Mouse (Mus musculus) kidney, adult 2 months (tissue): ENCODE measurements around the gene Zfp14. TPM values are rescaled to one million over a fixed set of nuclear protein-coding genes. Genes with fewer than 3 reads are reported as not detected.

Experiments used
- DNase-seq: peaks from one replicate; pipeline ENCODE4 v3.0.0; 2021
- H3K27ac ChIP-seq: fragments of 200-500 bp; 2 replicates; pipeline ENCODE4 v1.5.1; 2012; ENCODE audit warnings: low read depth, low read length, control low read depth, inconsistent platforms; ENCODE audit not compliant: insufficient read depth
- H3K27me3 ChIP-seq: fragments of 200-500 bp; replicated peaks from 2 replicates; pipeline ENCODE4 v1.6.1; 2012; ENCODE audit warnings: mild to moderate bottlenecking, moderate library complexity, low read length, inconsistent platforms; ENCODE audit not compliant: control insufficient read depth, insufficient read depth
- H3K36me3 ChIP-seq: fragments of 200-500 bp; 2 replicates; pipeline ENCODE4 v1.6.1; 2012; ENCODE audit warnings: mild to moderate bottlenecking, moderate library complexity, low read length, inconsistent platforms; ENCODE audit not compliant: control insufficient read depth, insufficient read depth
- H3K4me1 ChIP-seq: fragments of 200-500 bp; 2 replicates; pipeline ENCODE4 v1.6.1; 2011; ENCODE audit warnings: low read length; ENCODE audit not compliant: control insufficient read depth, insufficient read depth
- H3K4me3 ChIP-seq: fragments of 200-500 bp; 2 replicates; pipeline ENCODE4 v1.5.1; 2011; ENCODE audit warnings: mild to moderate bottlenecking, low read depth, low read length, control low read depth; ENCODE audit not compliant: insufficient read depth
- CTCF ChIP-seq: fragments of 200-500 bp; conservative IDR thresholded peaks from 2 replicates; pipeline ENCODE4 v1.5.1; 2011; ENCODE audit warnings: low read depth, mild to moderate bottlenecking, control low read depth, low read length, moderate library complexity, mixed read lengths; ENCODE audit not compliant: insufficient read depth, insufficient read length
- POLR2A ChIP-seq: fragments of 200-500 bp; IDR thresholded peaks from one replicate; pipeline ENCODE4 v1.6.1; 2011; ENCODE audit warnings: low read depth, low read length, control low read depth
- WGBS: fragments of 180-500 bp; shearing (Covaris S2); methylation state at CpG from one replicate; pipeline ENCODE4 v1.1.7; 2018; 5-methylcytosine and 5-hydroxymethylcytosine counted together
- polyA plus RNA-seq: library from polyadenylated mRNA; depleted of rRNA; stranded (reverse); fragments of >200 nt; gene quantifications from 2 replicates; pipeline ENCODE4 v1.2.3, GENCODE M21; 2012; rRNA removed

Zfp14 gene
- 1.7 and 1.9 TPM in 2 replicates for polyA plus RNA-seq

- WGBS: under 1% methylated on average over 40 of the region's 40 CpGs
- Histone ChIP-seq H3K27me3 (no peaks in the 10 kb centered on the region), H3K4me1 (no peaks in the 10 kb centered on the region), H3K4me3 (peak within 1 kb of the TSS; percentile 81), H3K27ac (no peak within 1 kb of the TSS), H3K36me3 (no peaks in the 10 kb centered on the region)
- TF ChIP-seq CTCF (no peak), POLR2A (no peak)
- DNase-seq: peak; percentile 92
Observed at GRCm38 (mm10) chr7:30050882-30051548, at the start of gene Zfp14. Gene Zfp14 (minus strand): TSS chr7:30051380.

- Histone ChIP-seq H3K27ac (no peak overlapping the region), H3K4me1 (peaks cover 1% of the 10 kb centered on the region; the same call in 1 of the 2 replicates), H3K36me3 (peaks cover 11% of the 10 kb centered on the region), H3K27me3 (no peaks in the 10 kb centered on the region), H3K4me3 (no peak overlapping the region)
- DNase-seq: peak; percentile 11
- no peak for TF ChIP-seq POLR2A
- no peak for TF ChIP-seq CTCF
- 94% methylated on average over 13 of the region's 13 CpGs for WGBS
Observed at GRCm38 (mm10) chr7:30099297-30099696, 48.1 kb upstream of the Zfp14 start.

- Histone ChIP-seq H3K27ac (0 out of 2 replicates have a peak overlapping the region, but pooled peaks have one; percentile 28), H3K36me3 (peaks cover 1% of the 10 kb centered on the region), H3K4me1 (peaks cover 4% of the 10 kb centered on the region; the same call in 1 of the 2 replicates), H3K27me3 (no peaks in the 10 kb centered on the region), H3K4me3 (no peak overlapping the region; the same call in none of the 2 replicates)
- TF ChIP-seq CTCF (no peak), POLR2A (no peak)
- WGBS: 0% methylated on average over 5 of the region's 5 CpGs
- no peak for DNase-seq
Observed at GRCm38 (mm10) chr7:30095551-30096125, 44.5 kb upstream of the Zfp14 start.

GRCm38 (mm10) chr7:30094646-30095429 is 43.7 kb upstream of the Zfp14 start, which contains the start of gene Zfp260:
Gene Zfp260 (plus strand): TSS chr7:30094777.
- Histone ChIP-seq H3K36me3 (peaks cover 1% of the 10 kb centered on the region; the same call in 1 of the 2 replicates), H3K4me1 (peaks cover 4% of the 10 kb centered on the region; the same call in 1 of the 2 replicates), H3K27ac (peak within 1 kb of the TSS; percentile 99), H3K4me3 (peak within 1 kb of the TSS; percentile 88), H3K27me3 (no peaks in the 10 kb centered on the region)
- under 1% methylated on average over 26 of the region's 26 CpGs for WGBS
- peak; percentile 96 for DNase-seq
- TF ChIP-seq POLR2A: peak; percentile 29
- 0 out of 2 replicates have a peak, but pooled peaks have one; percentile 8 for TF ChIP-seq CTCF

GRCm38 (mm10) chr7:30093918-30094415 is 42.8 kb upstream of the Zfp14 start:
- no peak overlapping the region for H3K27ac ChIP-seq
- H3K4me1 ChIP-seq: peaks cover 4% of the 10 kb centered on the region; the same call in 1 of the 2 replicates
- no peaks in the 10 kb centered on the region for H3K27me3 ChIP-seq
- H3K36me3 ChIP-seq: no peaks in the 10 kb centered on the region
- peak overlapping the region; percentile 88 for H3K4me3 ChIP-seq
- TF ChIP-seq CTCF: no peak
- no peak for TF ChIP-seq POLR2A
- 79% methylated on average over 6 of the region's 6 CpGs for WGBS
- DNase-seq: no peak

- Histone ChIP-seq H3K4me1 (peaks cover 4% of the 10 kb centered on the region; the same call in 1 of the 2 replicates), H3K27me3 (no peaks in the 10 kb centered on the region), H3K4me3 (no peak overlapping the region), H3K27ac (no peak overlapping the region), H3K36me3 (no peaks in the 10 kb centered on the region)
- no peak for TF ChIP-seq CTCF
- no peak for TF ChIP-seq POLR2A
- WGBS: 90% methylated on average over 9 of the region's 9 CpGs
- no peak for DNase-seq
Observed at GRCm38 (mm10) chr7:30092666-30093065, 41.5 kb upstream of the Zfp14 start.
